Mouse (Mus musculus) embryonic facial prominence, embryonic 10.5 days (tissue): ENCODE results near the gene Grk2. TPM values are rescaled to one million over a fixed set of nuclear protein-coding genes. Genes with fewer than 3 reads are reported as not detected.
"Not testable (repeated sequence)": the region's sequence is repeated elsewhere in the genome, so short reads cannot be mapped to it uniquely, and the experiment has no call there.

Experiments
- DNase-seq: peaks from one replicate; pipeline ENCODE4 v3.0.0-alpha.2; 2017; ENCODE audit warnings: low spot score
- H3K27ac ChIP-seq: fragments of 300-500 bp; sonication (generic); replicated peaks from 2 replicates; pipeline ENCODE4 v1.5.1; 2016; ENCODE audit warnings: mild to moderate bottlenecking
- H3K27me3 ChIP-seq: fragments of 300-500 bp; sonication (generic); replicated peaks from 2 replicates; pipeline ENCODE4 v1.6.1; 2016; ENCODE audit warnings: low read depth, mild to moderate bottlenecking; ENCODE audit not compliant: poor library complexity, severe bottlenecking
- H3K36me3 ChIP-seq: fragments of 300-500 bp; sonication (generic); replicated peaks from 2 replicates; pipeline ENCODE4 v1.6.1; 2016; ENCODE audit warnings: mild to moderate bottlenecking, moderate library complexity
- H3K4me1 ChIP-seq: fragments of 300-500 bp; sonication (generic); 2 replicates; pipeline ENCODE4 v1.6.1; 2016
- H3K4me3 ChIP-seq: fragments of 300-500 bp; sonication (generic); 2 replicates; pipeline ENCODE4 v1.5.1; 2016; ENCODE audit warnings: mild to moderate bottlenecking, moderate library complexity
- H3K9me3 ChIP-seq: fragments of 300-500 bp; sonication (generic); 2 replicates; pipeline ENCODE4 v1.6.1; 2016; ENCODE audit warnings: mild to moderate bottlenecking
- WGBS: fragments of 180-500 bp; shearing (Covaris S2); methylation state at CpG from one replicate; pipeline ENCODE4 v1.1.7; 2016; 5-methylcytosine and 5-hydroxymethylcytosine counted together
- polyA plus RNA-seq: library from polyadenylated mRNA; unstranded; fragments of >200 nt; fragmentation: Nextera tagmentation; extraction: Ambion mirVana; gene quantifications from 2 replicates; pipeline ENCODE4 v1.2.1, GENCODE M21; 2016

The Grk2 gene
- polyA plus RNA-seq, 1 experiment from 2014 or later: 14.8 TPM

GRCm38 (mm10) chr19:4261038-4261698 lies 44.9 kb downstream of the Grk2 start:
- H3K27me3 ChIP-seq: peaks cover 28% of the 10 kb centered on the region; the same call in 1 of the 2 replicates
- no peaks in the 10 kb centered on the region for H3K9me3 ChIP-seq
- peaks cover 19% of the 10 kb centered on the region for H3K4me1 ChIP-seq
- H3K36me3 ChIP-seq: no peaks in the 10 kb centered on the region
- DNase-seq: no peak
- H3K27ac ChIP-seq: no peak overlapping the region
- no peak overlapping the region for H3K4me3 ChIP-seq
- WGBS: 54% methylated on average over 8 of the region's 8 CpGs

- WGBS: 20% methylated on average over 12 of the region's 12 CpGs
- Histone ChIP-seq H3K27me3 (0 out of 2 replicates have a peak, but pooled peaks cover 9% of the 10 kb centered on the region), H3K36me3 (no peaks in the 10 kb centered on the region), H3K27ac (peak overlapping the region; percentile 74), H3K4me3 (peak overlapping the region; percentile 74), H3K4me1 (peaks cover 16% of the 10 kb centered on the region), H3K9me3 (peaks cover 2% of the 10 kb centered on the region; the same call in 1 of the 2 replicates)
- no peak for DNase-seq
These were observed 48.1 kb downstream of the Grk2 start for GRCm38 (mm10) chr19:4257897-4258252.

GRCm38 (mm10) chr19:4257216-4257896 lies 48.7 kb downstream of the Grk2 start:
- H3K4me3 ChIP-seq: peak overlapping the region; percentile 74
- H3K27ac ChIP-seq: peak overlapping the region; percentile 74
- H3K36me3 ChIP-seq: no peaks in the 10 kb centered on the region
- H3K27me3 ChIP-seq: 0 out of 2 replicates have a peak, but pooled peaks cover 8% of the 10 kb centered on the region
- WGBS: under 1% methylated on average over 41 of the region's 41 CpGs
- peaks cover 2% of the 10 kb centered on the region; the same call in 1 of the 2 replicates for H3K9me3 ChIP-seq
- peak; percentile 91 for DNase-seq
- H3K4me1 ChIP-seq: peaks cover 14% of the 10 kb centered on the region

- Histone ChIP-seq H3K27me3 (0 out of 2 replicates have a peak, but pooled peaks cover 8% of the 10 kb centered on the region), H3K27ac (no peak overlapping the region), H3K9me3 (peaks cover 2% of the 10 kb centered on the region; the same call in 1 of the 2 replicates), H3K4me3 (no peak overlapping the region), H3K36me3 (no peaks in the 10 kb centered on the region), H3K4me1 (peaks cover 11% of the 10 kb centered on the region)
- no peak for DNase-seq
- WGBS: 72% methylated on average over 11 of the region's 11 CpGs
These were observed 50.3 kb downstream of the Grk2 start for GRCm38 (mm10) chr19:4255583-4256162.

GRCm38 (mm10) chr19:4254230-4254629 lies 51.8 kb downstream of the Grk2 start:
- H3K36me3 ChIP-seq: no peaks in the 10 kb centered on the region
- DNase-seq: no peak
- no peak overlapping the region for H3K4me3 ChIP-seq
- no peak overlapping the region for H3K27ac ChIP-seq
- H3K9me3 ChIP-seq: peaks cover 2% of the 10 kb centered on the region; the same call in 1 of the 2 replicates
- H3K4me1 ChIP-seq: peaks cover 11% of the 10 kb centered on the region
- 84% methylated on average over 7 of the region's 7 CpGs for WGBS
- 0 out of 2 replicates have a peak, but pooled peaks cover 8% of the 10 kb centered on the region for H3K27me3 ChIP-seq

DNA sequence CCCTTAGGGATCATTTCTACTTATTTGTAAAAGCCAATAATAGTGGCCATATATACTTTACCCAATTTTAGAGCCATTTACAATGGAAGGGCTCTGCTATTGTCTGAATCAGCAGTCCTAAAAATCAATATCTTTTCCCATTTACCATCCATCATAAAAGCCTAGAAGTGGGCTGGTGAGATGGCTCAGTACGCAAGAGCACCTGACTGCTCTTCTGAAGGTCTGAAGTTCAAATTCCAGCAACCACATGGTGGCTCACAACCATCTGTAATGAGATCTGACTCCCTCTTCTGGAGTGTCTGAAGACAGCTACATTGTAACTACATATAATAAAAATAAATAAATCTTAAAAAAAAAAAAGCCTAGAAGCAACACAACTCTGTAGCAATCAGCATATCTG lies 57.3 kb downstream of the Grk2 start:
- not testable (repeated sequence) for H3K9me3 ChIP-seq, DNase-seq, H3K36me3 ChIP-seq, H3K4me3 ChIP-seq, H3K4me1 ChIP-seq, H3K27me3 ChIP-seq, H3K27ac ChIP-seq
- WGBS: 67% methylated on average over 1 of the region's 1 CpGs

DNA sequence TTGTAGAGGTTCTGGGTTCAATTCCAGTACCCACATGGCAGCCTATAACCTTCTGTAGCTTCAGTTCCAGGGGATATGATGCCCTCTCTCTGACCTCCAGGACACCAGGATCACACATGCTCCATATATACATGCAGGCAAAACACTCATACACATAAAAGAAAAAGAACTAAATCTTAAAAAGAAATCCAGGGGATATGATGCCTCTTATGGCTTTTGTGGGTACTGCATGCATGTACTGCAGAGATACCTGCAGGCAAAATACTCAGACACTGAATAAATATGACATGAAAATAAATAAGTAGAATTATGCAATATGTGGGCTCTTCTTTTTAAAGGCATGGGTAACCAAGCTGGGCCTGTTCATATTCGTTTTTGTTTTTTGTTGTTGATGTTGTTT lies 59.0 kb downstream of the Grk2 start:
- no peak for DNase-seq
- no peak overlapping the region for H3K27ac ChIP-seq
- no peaks in the 10 kb centered on the region for H3K4me1 ChIP-seq
- H3K9me3 ChIP-seq: no peaks in the 10 kb centered on the region
- no peak overlapping the region for H3K4me3 ChIP-seq
- WGBS: 48% methylated on average over 1 of the region's 1 CpGs
- H3K36me3 ChIP-seq: no peaks in the 10 kb centered on the region
- H3K27me3 ChIP-seq: no peaks in the 10 kb centered on the region

DNA sequence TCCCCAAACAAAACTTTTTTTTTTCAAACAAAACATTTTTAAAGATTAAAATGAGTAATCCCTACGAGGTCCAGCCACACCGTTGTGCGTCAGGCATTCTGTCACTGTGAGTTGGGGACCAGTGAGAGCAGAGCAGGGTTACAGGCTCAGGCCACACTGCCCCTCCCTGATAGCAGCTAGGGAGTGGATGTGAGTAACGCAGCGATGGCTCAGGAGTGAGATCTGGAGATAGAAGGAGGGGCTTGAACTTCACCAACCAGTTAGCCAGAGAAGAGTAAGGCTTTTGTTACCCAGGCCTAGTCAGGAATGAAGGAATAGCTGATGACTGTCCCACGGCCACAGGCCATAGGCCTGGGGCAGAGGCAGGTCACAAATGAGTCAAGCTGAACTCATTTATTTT lies 61.2 kb downstream of the Grk2 start:
- no peak for DNase-seq
- 83% methylated on average over 6 of the region's 6 CpGs for WGBS
- Histone ChIP-seq H3K36me3 (no peaks in the 10 kb centered on the region), H3K27ac (no peak overlapping the region), H3K9me3 (no peaks in the 10 kb centered on the region), H3K27me3 (no peaks in the 10 kb centered on the region), H3K4me1 (peaks cover 7% of the 10 kb centered on the region), H3K4me3 (no peak overlapping the region)

DNA sequence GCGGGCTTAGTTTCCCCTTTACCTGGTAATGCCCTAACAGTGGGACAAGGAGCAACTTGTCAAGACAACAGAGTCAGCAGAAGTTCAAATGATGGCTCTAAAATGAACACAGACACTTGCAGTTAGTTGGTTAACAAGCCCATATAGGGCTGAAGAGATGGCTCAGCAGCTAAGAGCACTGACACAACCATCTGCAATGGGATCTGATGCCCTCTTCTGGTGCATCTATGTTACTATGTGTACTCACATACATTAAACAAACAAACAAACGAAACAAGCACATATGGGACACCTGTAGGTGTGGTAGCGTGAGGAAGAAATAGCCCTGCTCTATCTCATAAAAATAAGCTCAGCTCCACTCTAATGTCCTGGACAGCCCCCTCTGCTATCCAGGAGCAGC lies 63.6 kb downstream of the Grk2 start:
- no peaks in the 10 kb centered on the region for H3K9me3 ChIP-seq
- peaks cover 12% of the 10 kb centered on the region for H3K4me1 ChIP-seq
- H3K27ac ChIP-seq: no peak overlapping the region
- H3K4me3 ChIP-seq: no peak overlapping the region
- no peak for DNase-seq
- H3K36me3 ChIP-seq: no peaks in the 10 kb centered on the region
- WGBS: 66% methylated on average over 3 of the region's 3 CpGs
- no peaks in the 10 kb centered on the region for H3K27me3 ChIP-seq

DNA sequence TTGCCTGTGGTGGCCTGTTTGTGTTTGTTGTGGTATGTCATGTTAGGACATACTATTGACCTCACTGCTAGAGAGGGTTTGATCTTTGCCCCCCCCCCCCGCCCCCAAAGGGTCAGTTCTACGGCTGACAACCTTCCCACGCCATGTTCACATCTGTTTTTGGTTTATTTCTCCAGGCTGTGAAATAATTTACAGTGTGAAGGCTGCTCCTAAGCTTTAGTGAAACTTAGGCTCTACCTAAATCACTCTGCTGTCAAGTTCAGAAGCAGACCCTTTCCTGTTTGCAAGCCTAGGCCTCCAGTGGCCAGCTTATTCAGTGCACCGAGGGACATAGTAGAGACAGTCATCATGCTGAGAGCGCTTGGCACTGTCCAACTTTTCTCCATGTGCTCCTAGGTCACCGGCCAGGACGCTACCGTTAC lies 65.8 kb downstream of the Grk2 start:
- Histone ChIP-seq H3K27ac (no peak overlapping the region), H3K4me1 (peaks cover 26% of the 10 kb centered on the region), H3K36me3 (no peaks in the 10 kb centered on the region), H3K4me3 (no peak overlapping the region), H3K9me3 (no peaks in the 10 kb centered on the region), H3K27me3 (no peaks in the 10 kb centered on the region)
- DNase-seq: no peak
- 57% methylated on average over 8 of the region's 8 CpGs for WGBS
